Mouse (Mus musculus) C2C12 (cell line): Measurements from ENCODE around the gene Ppdpf. TPM values are rescaled to one million over a fixed set of nuclear protein-coding genes. Genes with fewer than 3 reads are reported as not detected.

Experiments used
- H3K27me3 ChIP-seq: one replicate; pipeline ENCODE4 v1.6.1; 2011; ENCODE audit not compliant: control insufficient read depth, insufficient read depth, insufficient read length
- H3K36me3 ChIP-seq: one replicate; pipeline ENCODE4 v1.6.1; 2011; ENCODE audit not compliant: control insufficient read depth, insufficient read depth
- H3K4me3 ChIP-seq: one replicate; pipeline ENCODE4 v1.5.1; 2011; ENCODE audit warnings: mild to moderate bottlenecking, control low read depth; ENCODE audit not compliant: poor library complexity, insufficient read depth, severe bottlenecking
- H3K79me2 ChIP-seq: one replicate; pipeline ENCODE4 v1.6.1; 2011; ENCODE audit not compliant: control insufficient read depth, insufficient read depth
- H3K79me3 ChIP-seq: one replicate; pipeline ENCODE4 v1.6.1; 2011; ENCODE audit warnings: low read depth, control low read depth
- H3ac ChIP-seq: one replicate; pipeline ENCODE3; 2011; ENCODE audit warnings: low read depth; ENCODE audit not compliant: control insufficient read depth, insufficient read length
- CEBPB ChIP-seq: IDR thresholded peaks from one replicate; pipeline ENCODE4 v1.6.1; 2011; ENCODE audit warnings: low read depth, mild to moderate bottlenecking, control low read depth, moderate library complexity
- CTCF ChIP-seq: IDR thresholded peaks from one replicate; pipeline ENCODE4 v1.5.1; 2011; ENCODE audit not compliant: control insufficient read depth, insufficient read depth, insufficient read length
- FOSL1 ChIP-seq: IDR thresholded peaks from one replicate; pipeline ENCODE4 v1.8.0; 2011; ENCODE audit warnings: mild to moderate bottlenecking, low read length; ENCODE audit not compliant: poor library complexity, insufficient read depth, severe bottlenecking
- MAX ChIP-seq: IDR thresholded peaks from one replicate; pipeline ENCODE4 v1.6.1; 2011; ENCODE audit warnings: mild to moderate bottlenecking, control low read depth
- MYOD1 ChIP-seq: IDR thresholded peaks from one replicate; pipeline ENCODE4 v1.6.1; 2011; ENCODE audit warnings: low read depth; ENCODE audit not compliant: control insufficient read depth, insufficient read length
- MYOG ChIP-seq: IDR thresholded peaks from one replicate; pipeline ENCODE4 v1.6.1; 2011; ENCODE audit not compliant: control insufficient read depth, insufficient read length; ENCODE audit errors: extremely low read depth
- USF1 ChIP-seq: IDR thresholded peaks from one replicate; pipeline ENCODE4 v1.6.1; 2011; ENCODE audit warnings: low read depth, mild to moderate bottlenecking, control low read depth, moderate library complexity
- polyA plus RNA-seq: library from polyadenylated mRNA; unstranded; fragments of >200 nt; fragmentation: generic; extraction: Trizol; gene quantifications from one replicate; pipeline ENCODE4 v1.2.1, GENCODE M21; 2012; ENCODE audit warnings: missing spikeins

Gene Ppdpf
- polyA plus RNA-seq, 1 experiment = 43.4 TPM

DNA sequence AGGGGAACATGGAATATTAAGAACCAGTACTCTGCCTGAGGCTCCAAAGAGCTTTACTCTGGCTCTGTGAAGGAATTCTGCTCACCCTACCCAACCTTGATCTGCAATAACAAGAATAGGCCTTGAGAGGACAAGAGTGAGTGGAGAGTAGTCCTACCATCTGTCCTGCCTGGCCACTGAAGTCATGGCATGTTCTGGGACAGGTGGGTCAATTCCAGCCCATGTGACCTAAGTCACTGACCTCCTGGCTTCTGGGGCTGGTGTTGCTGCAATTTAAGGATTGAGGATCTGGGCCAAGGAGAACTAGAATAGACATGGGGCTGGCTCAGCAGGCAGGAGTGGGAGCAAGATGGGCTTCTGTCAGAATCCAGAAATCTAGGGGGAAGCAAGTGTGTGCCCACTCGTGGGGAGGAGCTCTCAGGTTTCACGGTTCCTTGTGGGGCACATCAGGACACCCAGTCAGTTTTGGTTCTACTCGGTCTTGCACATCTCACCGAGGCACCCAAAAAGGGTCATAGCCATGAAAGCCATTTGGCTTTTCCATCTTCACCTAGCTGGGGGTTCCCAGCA is 40.0 kb upstream of the Ppdpf start:
- H3ac ChIP-seq = no peak overlapping the region
- H3K4me3 ChIP-seq = no peak overlapping the region
- H3K27me3 ChIP-seq = peaks cover 43% of the 10 kb centered on the region
- no peaks in the 10 kb centered on the region for H3K79me3 ChIP-seq
- TF ChIP-seq MAX (no peak), USF1 (no peak), CTCF (no peak), MYOG (no peak)
- H3K36me3 ChIP-seq = no peaks in the 10 kb centered on the region
- no peaks in the 10 kb centered on the region for H3K79me2 ChIP-seq

DNA sequence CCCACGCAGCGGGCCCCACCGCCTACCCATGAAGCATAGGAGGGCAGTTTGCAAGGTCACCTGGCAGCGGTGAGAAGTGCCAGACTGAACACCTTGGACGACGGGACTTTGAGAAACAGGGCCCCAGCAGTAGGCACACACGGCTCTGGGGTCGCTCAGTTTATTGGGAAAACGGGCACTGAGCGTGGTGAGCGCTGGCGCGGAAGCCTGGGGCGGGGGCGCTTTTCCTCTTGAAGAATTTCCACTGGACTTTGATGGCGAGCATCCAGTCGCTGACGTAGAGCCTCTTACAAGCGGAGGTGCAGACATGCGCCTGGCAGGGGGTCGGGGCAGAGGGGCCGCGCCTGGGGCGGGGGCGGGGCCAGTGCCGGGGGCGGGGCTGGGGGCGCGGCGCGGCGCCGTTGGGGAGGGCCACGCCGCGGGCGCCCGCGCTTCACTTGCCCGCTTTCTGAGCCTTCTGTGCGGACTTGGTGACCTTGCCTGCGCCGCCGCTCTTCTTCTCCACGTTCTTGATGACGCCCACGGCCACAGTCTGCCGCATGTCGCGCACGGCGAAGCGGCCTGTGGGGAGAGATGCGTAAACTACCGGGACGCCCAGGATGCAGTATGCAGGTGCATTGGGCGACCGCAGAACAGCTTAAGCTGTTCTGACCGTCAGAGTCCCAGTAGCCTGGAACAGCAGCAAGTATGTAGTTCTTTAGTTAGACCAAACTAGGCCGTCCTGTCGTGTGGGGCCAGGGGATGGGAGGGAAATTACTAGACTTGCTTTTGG is 39.3 kb upstream of the Ppdpf start:
- Histone ChIP-seq H3ac (no peak overlapping the region), H3K79me2 (no peaks in the 10 kb centered on the region), H3K4me3 (no peak overlapping the region), H3K79me3 (no peaks in the 10 kb centered on the region), H3K36me3 (no peaks in the 10 kb centered on the region), H3K27me3 (peaks cover 47% of the 10 kb centered on the region)
- TF ChIP-seq MAX (no peak), CTCF (no peak), FOSL1 (no peak), USF1 (no peak), MYOD1 (no peak), CEBPB (no peak), MYOG (no peak)

DNA sequence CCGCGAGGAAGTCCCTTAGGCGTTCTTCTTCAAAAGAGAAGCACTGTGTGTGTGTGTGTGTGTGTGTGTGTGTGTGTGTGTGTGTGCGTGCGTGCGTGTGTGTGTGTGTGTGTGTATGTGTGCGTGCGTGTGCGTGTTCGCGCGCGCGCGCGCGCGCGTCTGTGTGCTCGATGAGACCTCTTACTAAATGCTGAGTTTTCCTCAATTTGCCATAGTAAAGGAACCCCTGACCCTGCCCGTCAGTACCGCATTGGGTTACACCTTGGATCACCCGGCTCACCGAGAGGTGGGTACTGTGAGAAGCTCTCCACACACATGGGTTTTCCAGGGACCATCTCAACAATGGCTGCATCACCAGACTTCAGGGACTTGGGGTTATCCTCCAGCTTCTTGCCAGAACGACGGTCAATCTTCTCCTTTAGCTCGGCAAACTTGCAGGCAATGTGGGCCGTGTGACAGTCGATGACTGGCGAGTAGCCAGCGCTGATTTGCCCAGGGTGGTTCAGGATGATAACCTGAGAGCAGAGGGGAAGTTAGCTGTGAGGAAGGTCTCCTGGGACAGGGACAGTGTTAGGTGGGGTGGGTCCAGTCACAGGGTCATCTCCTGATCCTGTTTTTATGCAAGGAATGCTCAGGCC is 38.6 kb upstream of the Ppdpf start:
- no peaks in the 10 kb centered on the region for H3K36me3 ChIP-seq
- no peaks in the 10 kb centered on the region for H3K79me3 ChIP-seq
- peaks cover 54% of the 10 kb centered on the region for H3K27me3 ChIP-seq
- H3K79me2 ChIP-seq = no peaks in the 10 kb centered on the region
- no peak overlapping the region for H3K4me3 ChIP-seq
- TF ChIP-seq CEBPB (no peak), CTCF (no peak), MYOD1 (no peak), MYOG (no peak), USF1 (no peak), FOSL1 (no peak), MAX (no peak)
- no peak overlapping the region for H3ac ChIP-seq

DNA sequence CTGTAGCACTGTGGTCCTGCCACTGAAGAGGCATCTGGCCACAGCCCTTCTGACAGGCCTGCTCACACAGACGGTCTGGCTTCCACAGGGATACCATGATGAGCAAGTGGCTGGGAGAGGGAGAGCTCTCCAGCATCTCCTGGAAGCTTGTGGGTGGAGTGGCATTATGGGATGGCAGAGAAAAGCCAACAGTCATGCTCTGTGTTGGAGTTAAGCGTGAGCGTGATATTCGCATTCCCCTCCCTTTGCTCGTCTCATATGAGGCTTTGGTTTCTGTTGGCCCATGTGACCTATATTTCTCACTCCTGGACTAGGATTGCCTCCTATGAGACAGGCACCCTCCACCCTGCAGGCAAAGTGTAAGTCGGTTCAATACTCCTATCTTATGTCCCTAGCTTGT is 36.8 kb upstream of the Ppdpf start:
- peaks cover 63% of the 10 kb centered on the region for H3K27me3 ChIP-seq
- H3K79me2 ChIP-seq = no peaks in the 10 kb centered on the region
- no peaks in the 10 kb centered on the region for H3K36me3 ChIP-seq
- no peak overlapping the region for H3K4me3 ChIP-seq
- no peaks in the 10 kb centered on the region for H3K79me3 ChIP-seq
- no peak overlapping the region for H3ac ChIP-seq
- TF ChIP-seq FOSL1 = no peak

- Histone ChIP-seq H3K4me3 (no peak overlapping the region), H3K27me3 (peaks cover 74% of the 10 kb centered on the region)
- no peak for TF ChIP-seq MAX
- TF ChIP-seq MYOG = no peak
- TF ChIP-seq CEBPB = no peak
- no peak for TF ChIP-seq CTCF
- no peak for TF ChIP-seq FOSL1
- no peak for TF ChIP-seq USF1
- TF ChIP-seq MYOD1 = no peak
Observed at GRCm38 (mm10) chr2:181152701-181153100, 34.3 kb upstream of the Ppdpf start.

DNA sequence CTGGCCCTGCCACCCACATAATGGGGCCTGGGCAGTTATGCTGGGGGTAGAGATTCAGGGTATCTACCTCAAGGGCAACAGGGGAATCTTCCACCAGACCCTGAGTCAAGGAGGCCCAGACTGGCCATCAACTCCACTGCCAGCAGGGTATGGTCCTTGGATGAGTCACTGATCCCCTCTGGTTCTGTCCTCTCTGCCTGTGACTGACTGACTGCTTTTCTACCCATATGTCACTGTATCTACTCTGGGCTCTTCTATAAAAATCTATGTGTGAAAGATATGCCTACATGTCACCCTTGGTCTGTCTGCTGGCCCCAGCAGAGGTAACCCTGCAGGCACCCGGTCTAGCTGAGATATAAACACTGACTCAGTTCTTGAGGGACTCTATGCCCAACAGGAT is 33.9 kb upstream of the Ppdpf start:
- no peaks in the 10 kb centered on the region for H3K36me3 ChIP-seq
- H3K4me3 ChIP-seq = no peak overlapping the region
- no peak for TF ChIP-seq MYOG
- TF ChIP-seq FOSL1 = no peak
- TF ChIP-seq MAX = no peak
- TF ChIP-seq CTCF = no peak
- TF ChIP-seq CEBPB = no peak
- TF ChIP-seq USF1 = no peak
- TF ChIP-seq MYOD1 = no peak
- no peaks in the 10 kb centered on the region for H3K79me2 ChIP-seq
- no peak overlapping the region for H3ac ChIP-seq
- H3K27me3 ChIP-seq = peaks cover 74% of the 10 kb centered on the region
- no peaks in the 10 kb centered on the region for H3K79me3 ChIP-seq

More at GRCm38 (mm10) chr2:181152701-181153100, 34.3 kb upstream of the Ppdpf start:
- no peak overlapping the region for H3ac ChIP-seq
- no peaks in the 10 kb centered on the region for H3K79me3 ChIP-seq
- no peaks in the 10 kb centered on the region for H3K36me3 ChIP-seq
- no peaks in the 10 kb centered on the region for H3K79me2 ChIP-seq
